Mouse (Mus musculus): ENCODE results near the gene Ranbp6. TPM values are rescaled to one million over a fixed set of nuclear protein-coding genes. Genes with fewer than 3 reads are reported as not detected.

Ranbp6 gene
- polyA plus RNA-seq, 1 experiment: 6.6 TPM

- no peak overlapping the region for H3K4me3 ChIP-seq (replicated peaks; ENCODE audit: control insufficient read depth, low read depth, low read length)
- 56% methylated on average over 5 of the region's 5 CpGs for WGBS
- no peaks in the 10 kb centered on the region for H3K4me1 ChIP-seq (ENCODE audit: control insufficient read depth, insufficient read depth, low read length)
- TF ChIP-seq CTCF (IDR thresholded peaks at IDR 0.05; ENCODE audit: control insufficient read depth, insufficient read depth, low read length) (no peak), POLR2A (IDR thresholded peaks at IDR 0.05; ENCODE audit: borderline replicate concordance, control insufficient read depth, low read depth, low read length) (no peak)
- no peak overlapping the region for H3K27ac ChIP-seq (ENCODE audit: control insufficient read depth, insufficient read depth, low read depth, low read length, poor library complexity)
Observed at GRCm38 (mm10) chr19:29843641-29844035, 30.9 kb upstream of the Ranbp6 start.

GRCm38 (mm10) chr19:29842973-29843372 is 30.2 kb upstream of the Ranbp6 start:
- Histone ChIP-seq H3K27ac (ENCODE audit: control insufficient read depth, insufficient read depth, low read depth, low read length, poor library complexity) (no peak overlapping the region), H3K4me3 (replicated peaks; ENCODE audit: control insufficient read depth, low read depth, low read length) (no peak overlapping the region), H3K4me1 (ENCODE audit: control insufficient read depth, insufficient read depth, low read length) (no peaks in the 10 kb centered on the region)
- no peak for TF ChIP-seq CTCF (IDR thresholded peaks at IDR 0.05; ENCODE audit: control insufficient read depth, insufficient read depth, low read length)
- no peak for TF ChIP-seq POLR2A (IDR thresholded peaks at IDR 0.05; ENCODE audit: borderline replicate concordance, control insufficient read depth, low read depth, low read length)
- 79% methylated on average over 8 of the region's 8 CpGs for WGBS

DNA sequence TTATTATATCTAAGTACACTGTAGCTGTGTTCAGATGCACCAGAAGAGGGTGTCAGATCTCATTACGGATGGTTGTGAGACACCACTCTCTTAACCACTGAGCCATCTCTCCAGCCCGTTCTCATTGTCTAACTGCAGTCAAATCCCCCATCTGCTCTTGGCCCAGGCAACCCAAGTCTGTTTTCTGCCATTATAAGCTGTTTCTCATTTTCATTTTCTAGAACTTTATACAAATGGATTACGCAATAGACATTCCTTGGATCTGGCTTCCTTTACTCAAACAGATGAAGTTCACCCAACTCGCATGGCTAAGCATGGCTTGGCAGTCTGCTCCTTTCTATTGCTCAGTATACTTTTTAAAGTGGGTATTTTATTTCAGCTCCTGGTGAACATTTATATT is 27.9 kb upstream of the Ranbp6 start:
- no peak overlapping the region for H3K27ac ChIP-seq (ENCODE audit: control insufficient read depth, insufficient read depth, low read depth, low read length, poor library complexity)
- H3K4me1 ChIP-seq (ENCODE audit: control insufficient read depth, insufficient read depth, low read length): no peaks in the 10 kb centered on the region
- WGBS: 83% methylated on average over 4 of the region's 4 CpGs
- H3K4me3 ChIP-seq (replicated peaks; ENCODE audit: control insufficient read depth, low read depth, low read length): no peak overlapping the region
- TF ChIP-seq CTCF (IDR thresholded peaks at IDR 0.05; ENCODE audit: control insufficient read depth, insufficient read depth, low read length): no peak
- TF ChIP-seq POLR2A (IDR thresholded peaks at IDR 0.05; ENCODE audit: borderline replicate concordance, control insufficient read depth, low read depth, low read length): no peak

- H3K4me3 ChIP-seq (replicated peaks; ENCODE audit: control insufficient read depth, low read depth, low read length): no peak overlapping the region
- 73% methylated on average over 3 of the region's 3 CpGs for WGBS
- H3K4me1 ChIP-seq (ENCODE audit: control insufficient read depth, insufficient read depth, low read length): no peaks in the 10 kb centered on the region; the same call in 1 of the 2 replicates
- TF ChIP-seq CTCF (IDR thresholded peaks at IDR 0.05; ENCODE audit: control insufficient read depth, insufficient read depth, low read length): no peak
- TF ChIP-seq POLR2A (IDR thresholded peaks at IDR 0.05; ENCODE audit: borderline replicate concordance, control insufficient read depth, low read depth, low read length): no peak
- no peak overlapping the region for H3K27ac ChIP-seq (ENCODE audit: control insufficient read depth, insufficient read depth, low read depth, low read length, poor library complexity)
Observed at GRCm38 (mm10) chr19:29838636-29839135, 25.9 kb upstream of the Ranbp6 start.

- Histone ChIP-seq H3K27ac (ENCODE audit: control insufficient read depth, insufficient read depth, low read depth, low read length, poor library complexity) (no peak overlapping the region), H3K4me1 (ENCODE audit: control insufficient read depth, insufficient read depth, low read length) (no peaks in the 10 kb centered on the region; the same call in 1 of the 2 replicates), H3K4me3 (replicated peaks; ENCODE audit: control insufficient read depth, low read depth, low read length) (no peak overlapping the region)
- 78% methylated on average over 1 of the region's 1 CpGs for WGBS
- TF ChIP-seq CTCF (IDR thresholded peaks at IDR 0.05; ENCODE audit: control insufficient read depth, insufficient read depth, low read length) (no peak), POLR2A (IDR thresholded peaks at IDR 0.05; ENCODE audit: borderline replicate concordance, control insufficient read depth, low read depth, low read length) (no peak)
Observed at GRCm38 (mm10) chr19:29838171-29838570, 25.4 kb upstream of the Ranbp6 start.

DNA sequence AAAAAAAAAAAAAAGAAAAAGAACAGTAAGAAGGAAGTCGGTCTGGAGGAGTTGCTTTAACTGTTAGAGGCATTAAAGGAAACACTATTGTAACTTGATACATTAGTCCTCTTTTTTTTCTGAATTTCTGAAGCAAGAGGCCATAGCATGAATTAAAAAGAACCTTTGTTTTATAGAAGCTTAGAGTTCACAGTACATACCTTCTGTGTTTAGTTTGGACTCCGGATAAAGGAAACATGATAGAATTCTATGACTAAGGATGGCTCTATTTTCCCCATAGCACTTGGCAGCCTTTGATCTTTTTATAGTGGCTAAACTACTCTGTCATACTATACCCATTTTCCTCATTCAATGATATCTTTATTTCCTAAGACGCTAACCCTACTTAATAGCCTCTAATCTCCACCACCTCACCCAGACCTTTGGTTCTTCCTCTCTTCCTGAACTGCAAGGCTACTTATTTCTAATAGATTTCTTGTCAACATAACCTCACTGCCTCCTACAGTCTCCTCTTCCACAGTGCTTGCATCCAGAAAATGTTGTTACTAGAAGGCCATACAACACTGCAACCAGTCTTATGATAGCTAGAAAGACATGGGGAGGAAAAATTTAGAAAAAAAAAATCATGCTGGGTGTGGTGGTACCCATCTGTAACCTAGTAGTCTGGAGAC is 22.7 kb upstream of the Ranbp6 start:
- 53% methylated on average over 3 of the region's 3 CpGs for WGBS

DNA sequence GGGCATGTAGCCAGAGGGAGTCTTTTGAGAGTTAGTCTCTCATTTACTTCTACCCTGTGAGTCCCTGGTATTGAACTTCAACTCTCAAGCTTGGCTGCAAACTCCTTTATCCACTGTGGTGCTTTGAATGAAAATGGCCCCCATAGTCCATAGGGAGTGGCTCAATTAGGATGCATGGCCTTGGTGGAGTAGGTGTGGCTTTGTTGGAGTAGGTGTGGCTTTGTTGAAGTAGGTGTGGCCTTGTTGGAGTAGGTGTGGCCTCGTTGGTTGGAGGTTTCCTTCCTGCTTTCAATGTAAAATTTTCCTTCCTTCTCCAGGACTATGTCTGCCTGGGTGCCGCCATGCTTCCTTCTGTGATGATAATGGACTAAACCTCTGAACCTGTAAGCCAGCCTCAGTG is 18.1 kb upstream of the Ranbp6 start:
- WGBS: 65% methylated on average over 2 of the region's 2 CpGs
- no peak overlapping the region for H3K27ac ChIP-seq (ENCODE audit: control insufficient read depth, insufficient read depth, low read depth, low read length, poor library complexity)
- no peaks in the 10 kb centered on the region; the same call in 1 of the 2 replicates for H3K4me1 ChIP-seq (ENCODE audit: control insufficient read depth, insufficient read depth, low read length)
- no peak overlapping the region for H3K4me3 ChIP-seq (replicated peaks; ENCODE audit: control insufficient read depth, low read depth, low read length)
- TF ChIP-seq CTCF (IDR thresholded peaks at IDR 0.05; ENCODE audit: control insufficient read depth, insufficient read depth, low read length) (no peak), POLR2A (IDR thresholded peaks at IDR 0.05; ENCODE audit: borderline replicate concordance, control insufficient read depth, low read depth, low read length) (no peak)

More for the DNA sequence above, 22.7 kb upstream of the Ranbp6 start:
- H3K4me3 ChIP-seq (replicated peaks; ENCODE audit: control insufficient read depth, low read depth, low read length): no peak overlapping the region
- H3K27ac ChIP-seq (ENCODE audit: control insufficient read depth, insufficient read depth, low read depth, low read length, poor library complexity): no peak overlapping the region
- TF ChIP-seq CTCF (IDR thresholded peaks at IDR 0.05; ENCODE audit: control insufficient read depth, insufficient read depth, low read length): no peak
- no peak for TF ChIP-seq POLR2A (IDR thresholded peaks at IDR 0.05; ENCODE audit: borderline replicate concordance, control insufficient read depth, low read depth, low read length)
- no peaks in the 10 kb centered on the region; the same call in 1 of the 2 replicates for H3K4me1 ChIP-seq (ENCODE audit: control insufficient read depth, insufficient read depth, low read length)

DNA sequence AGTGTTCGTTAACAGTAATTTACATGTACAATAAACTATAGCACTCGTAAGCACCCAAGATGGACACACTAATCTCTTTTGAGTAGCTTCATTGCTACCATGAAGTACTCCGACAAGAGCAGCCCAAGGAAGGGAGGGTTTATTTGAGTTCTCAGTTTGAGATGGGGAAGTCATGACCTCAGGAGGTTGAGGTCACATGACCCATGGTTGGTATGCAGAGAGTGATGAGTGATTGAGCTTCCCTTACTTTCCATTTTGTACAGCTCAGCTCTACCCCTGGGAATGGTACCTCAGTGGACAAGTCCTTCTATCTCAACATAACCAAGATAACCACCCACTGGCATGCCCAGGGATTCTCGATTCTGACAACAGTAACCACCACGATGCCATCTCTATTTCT is 15.8 kb upstream of the Ranbp6 start:
- WGBS: 69% methylated on average over 5 of the region's 5 CpGs
- no peak for TF ChIP-seq CTCF (IDR thresholded peaks at IDR 0.05; ENCODE audit: control insufficient read depth, insufficient read depth, low read length)
- TF ChIP-seq POLR2A (IDR thresholded peaks at IDR 0.05; ENCODE audit: borderline replicate concordance, control insufficient read depth, low read depth, low read length): no peak
- Histone ChIP-seq H3K4me1 (ENCODE audit: control insufficient read depth, insufficient read depth, low read length) (no peaks in the 10 kb centered on the region), H3K4me3 (replicated peaks; ENCODE audit: control insufficient read depth, low read depth, low read length) (no peak overlapping the region), H3K27ac (ENCODE audit: control insufficient read depth, insufficient read depth, low read depth, low read length, poor library complexity) (no peak overlapping the region)

All from bone marrow, adult 2 months (tissue).